Mouse (Mus musculus) MEL (cell line): ENCODE measurements around the gene Itpk1. TPM values are rescaled to one million over a fixed set of nuclear protein-coding genes. Genes with fewer than 3 reads are reported as not detected.

Source experiments
- DNase-seq: peaks from one replicate; pipeline ENCODE4 v3.0.0; 2011; ENCODE audit warnings: low read depth, low spot score
- H3K27ac ChIP-seq: 2 replicates; pipeline ENCODE4 v1.5.1; 2012; ENCODE audit warnings: low read depth, mild to moderate bottlenecking, control low read depth, low read length, moderate library complexity; ENCODE audit not compliant: control insufficient read depth
- H3K27me3 ChIP-seq, 2 experiments: fragments of 150-350 bp in 1 of 2; sonication (generic) in 1 of 2; 2 replicates each; pipeline ENCODE4 v1.6.1; 2012; ENCODE audit warnings: low read length in 2 of 2, mild to moderate bottlenecking in 2 of 2, improper control_type of control experiment in 1 of 2, moderate library complexity in 1 of 2; ENCODE audit not compliant: insufficient read depth in 2 of 2, control insufficient read depth in 1 of 2
- H3K36me3 ChIP-seq, 2 experiments: 2 replicates each; pipeline ENCODE4 v1.6.1; 2012 to 2014; ENCODE audit warnings: low read length in 2 of 2, improper control_type of control experiment in 1 of 2, inconsistent platforms in 1 of 2, mild to moderate bottlenecking in 1 of 2; ENCODE audit not compliant: insufficient read depth in 2 of 2, control insufficient read depth in 1 of 2
- H3K4me1 ChIP-seq, 2 experiments: fragments of 150-350 bp in 1 of 2; sonication (generic) in 1 of 2; 2 replicates each; pipeline ENCODE4 v1.6.1; 2012; ENCODE audit warnings: low read length in 2 of 2, improper control_type of control experiment in 1 of 2, mild to moderate bottlenecking in 1 of 2; ENCODE audit not compliant: insufficient read depth in 2 of 2, control insufficient read depth in 1 of 2
- H3K4me3 ChIP-seq, 2 experiments: fragments of 150-350 bp in 1 of 2; sonication (generic) in 1 of 2; 2 replicates each; pipeline ENCODE4 v1.5.1; 2012; ENCODE audit warnings: low read depth in 2 of 2, low read length in 2 of 2, mild to moderate bottlenecking in 2 of 2, moderate library complexity in 2 of 2, control low read depth in 1 of 2, improper control_type of control experiment in 1 of 2; ENCODE audit not compliant: control insufficient read depth in 1 of 2, insufficient read depth in 1 of 2
- H3K79me2 ChIP-seq: 2 replicates; pipeline ENCODE4 v1.6.1; 2012; ENCODE audit warnings: mild to moderate bottlenecking, low read length, moderate library complexity; ENCODE audit not compliant: control insufficient read depth, poor library complexity, insufficient read depth
- H3K9ac ChIP-seq: 2 replicates; pipeline ENCODE4 v1.6.1; 2012; ENCODE audit warnings: low read depth, mild to moderate bottlenecking, control low read depth, low read length, moderate library complexity; ENCODE audit not compliant: control insufficient read depth, poor library complexity, severe bottlenecking
- H3K9me3 ChIP-seq: fragments of 150-350 bp; sonication (generic); replicated peaks from 2 replicates; pipeline ENCODE4 v1.6.1; 2012; ENCODE audit warnings: mild to moderate bottlenecking, low read length, improper control_type of control experiment, moderate library complexity; ENCODE audit not compliant: insufficient read depth
- BHLHE40 ChIP-seq: IDR thresholded peaks from 2 replicates; pipeline ENCODE4 v1.6.1; 2012; ENCODE audit warnings: low read depth, mild to moderate bottlenecking, inconsistent platforms, low read length, improper control_type of control experiment, borderline replicate concordance
- CTCF ChIP-seq, 3 experiments: IDR thresholded peaks in 2 of 3; conservative IDR thresholded peaks in 1 of 3; 2 replicates each; pipeline ENCODE4 v1.5.1; 2011 to 2012; ENCODE audit warnings: low read length in 3 of 3, low read depth in 2 of 3, mild to moderate bottlenecking in 2 of 3, improper control_type of control experiment in 1 of 3, inconsistent platforms in 1 of 3, mixed read lengths in 1 of 3, moderate library complexity in 1 of 3; ENCODE audit not compliant: control insufficient read depth in 1 of 3, insufficient read depth in 1 of 3, poor library complexity in 1 of 3, severe bottlenecking in 1 of 3
- E2F4 ChIP-seq: IDR thresholded peaks from 2 replicates; pipeline ENCODE4 v1.6.1; 2011; ENCODE audit warnings: low read depth, low read length, improper control_type of control experiment, borderline replicate concordance
- ELF1 ChIP-seq: IDR thresholded peaks from 2 replicates; pipeline ENCODE4 v1.6.1; 2014; ENCODE audit warnings: low read depth, mild to moderate bottlenecking, inconsistent platforms, low read length, improper control_type of control experiment, moderate library complexity
- EP300 ChIP-seq, 2 experiments: IDR thresholded peaks; 2 replicates each; pipeline ENCODE4 v1.6.1; 2011; ENCODE audit warnings: improper control_type of control experiment in 2 of 2, low read length in 2 of 2, low read depth in 1 of 2, mild to moderate bottlenecking in 1 of 2
- ETS1 ChIP-seq: IDR thresholded peaks from 2 replicates; pipeline ENCODE4 v1.6.1; 2012; ENCODE audit warnings: low read depth, mild to moderate bottlenecking, inconsistent platforms, low read length, improper control_type of control experiment, moderate library complexity
- GATA1 ChIP-seq: IDR thresholded peaks from 2 replicates; pipeline ENCODE4 v1.6.1; 2011; ENCODE audit warnings: low read depth, low read length, improper control_type of control experiment
- JUND ChIP-seq: IDR thresholded peaks from 2 replicates; pipeline ENCODE4 v1.6.1; 2011; ENCODE audit warnings: low read depth, mild to moderate bottlenecking, improper control_type of control experiment, low read length
- KAT2A ChIP-seq: conservative IDR thresholded peaks from 2 replicates; pipeline ENCODE4 v1.6.1; 2012; ENCODE audit warnings: low read depth, low read length, improper control_type of control experiment, inconsistent platforms
- MAFK ChIP-seq: IDR thresholded peaks from 2 replicates; pipeline ENCODE4 v1.6.1; 2011; ENCODE audit warnings: low read depth, mild to moderate bottlenecking, low read length, improper control_type of control experiment, borderline replicate concordance
- MAX ChIP-seq: IDR thresholded peaks from 2 replicates; pipeline ENCODE4 v1.6.1; 2011; ENCODE audit warnings: low read length, improper control_type of control experiment
- MAZ ChIP-seq: IDR thresholded peaks from 2 replicates; pipeline ENCODE4 v1.6.1; 2012; ENCODE audit warnings: low read depth, mild to moderate bottlenecking, inconsistent platforms, low read length, improper control_type of control experiment
- MXI1 ChIP-seq: IDR thresholded peaks from 2 replicates; pipeline ENCODE4 v1.6.1; 2011; ENCODE audit warnings: mild to moderate bottlenecking, low read depth, low read length, improper control_type of control experiment
- MYC ChIP-seq: IDR thresholded peaks from 2 replicates; pipeline ENCODE4 v1.6.1; 2011; ENCODE audit warnings: low read depth, mild to moderate bottlenecking, low read length, improper control_type of control experiment, moderate library complexity
- NRF1 ChIP-seq: IDR thresholded peaks from 2 replicates; pipeline ENCODE4 v1.6.1; 2014; ENCODE audit warnings: low read depth, mild to moderate bottlenecking, inconsistent platforms, low read length, improper control_type of control experiment, moderate library complexity; ENCODE audit not compliant: poor library complexity, insufficient read depth, severe bottlenecking
- POLR2A ChIP-seq, 2 experiments: IDR thresholded peaks; 2 replicates each; pipeline ENCODE4 v1.6.1; 2011 to 2012; ENCODE audit warnings: low read length in 2 of 2, mild to moderate bottlenecking in 2 of 2, control low read depth in 1 of 2, improper control_type of control experiment in 1 of 2, low read depth in 1 of 2, moderate library complexity in 1 of 2; ENCODE audit not compliant: control insufficient read depth in 1 of 2, insufficient read depth in 1 of 2, poor library complexity in 1 of 2
- POLR2AphosphoS5 ChIP-seq: IDR thresholded peaks from 2 replicates; pipeline ENCODE4 v1.6.1; 2012; ENCODE audit warnings: low read depth, borderline replicate concordance, mild to moderate bottlenecking, inconsistent platforms, low read length, moderate library complexity, mixed read lengths
- RAD21 ChIP-seq: IDR thresholded peaks from 2 replicates; pipeline ENCODE4 v1.6.1; 2011; ENCODE audit warnings: mild to moderate bottlenecking, low read depth, low read length, improper control_type of control experiment
- SIN3A ChIP-seq: IDR thresholded peaks from 2 replicates; pipeline ENCODE4 v1.6.1; 2012; ENCODE audit warnings: low read length, improper control_type of control experiment, inconsistent platforms
- SMC3 ChIP-seq: IDR thresholded peaks from 2 replicates; pipeline ENCODE4 v1.6.1; 2011; ENCODE audit warnings: low read depth, low read length, improper control_type of control experiment
- TAL1 ChIP-seq: IDR thresholded peaks from 2 replicates; pipeline ENCODE4 v1.6.1; 2012; ENCODE audit warnings: mild to moderate bottlenecking, inconsistent platforms, low read length, moderate library complexity, mixed read lengths
- TBP ChIP-seq: IDR thresholded peaks from 2 replicates; pipeline ENCODE4 v1.8.0; 2011; ENCODE audit warnings: low read depth, low read length, improper control_type of control experiment
- UBTF ChIP-seq: IDR thresholded peaks from 2 replicates; pipeline ENCODE4 v1.6.1; 2012; ENCODE audit warnings: low read depth, mild to moderate bottlenecking, inconsistent platforms, low read length, improper control_type of control experiment, moderate library complexity, borderline replicate concordance; ENCODE audit not compliant: insufficient read depth
- ZC3H11A ChIP-seq: IDR thresholded peaks from 2 replicates; pipeline ENCODE4 v1.6.1; 2012; ENCODE audit warnings: low read depth, mild to moderate bottlenecking, inconsistent platforms, low read length, improper control_type of control experiment
- ZNF384 ChIP-seq: IDR thresholded peaks from 2 replicates; pipeline ENCODE4 v1.6.1; 2012; ENCODE audit warnings: low read depth, mild to moderate bottlenecking, inconsistent platforms, low read length, improper control_type of control experiment
- polyA plus RNA-seq, 2 experiments: library from polyadenylated mRNA; stranded (reverse) in 1 of 2; unstranded in 1 of 2; fragments of >175 nt in 1 of 2; fragments of >200 nt in 1 of 2; gene quantifications; 2 replicates each; pipeline versions ENCODE4 v1.2.1 to v1.2.4; 2012; ENCODE audit warnings: low replicate concordance in 2 of 2, low read depth in 1 of 2; ENCODE audit not compliant: insufficient read length in 2 of 2, insufficient read depth in 1 of 2, missing spikeins in 1 of 2
- total RNA-seq: library from RNA; depleted of rRNA; stranded (reverse); fragments of 300-350 nt; gene quantifications from 2 replicates; pipeline ENCODE4 v1.2.3, GENCODE M21; 2012

Itpk1 gene
- total and polyA plus RNA-seq, 3 experiments, result 12.0 to 25.7 TPM; not detected in 1

GRCm38 (mm10) chr12:102703441-102703840, 1.3 kb downstream of the Itpk1 start:
- Histone ChIP-seq H3K27ac (peak overlapping the region; percentile 66), H3K4me3 (peak overlapping the region; percentile 93 to 98), H3K9ac (peak overlapping the region; percentile 84), H3K27me3 (no peaks in the 10 kb centered on the region), H3K9me3 (no peaks in the 10 kb centered on the region), H3K79me2 (peaks cover 33% of the 10 kb centered on the region), H3K36me3 (peaks cover 0 to 5% of the 10 kb centered on the region in 2 experiments; a peak in 2 of 4 replicates), H3K4me1 (peaks cover 9 to 20% of the 10 kb centered on the region in 2 experiments)
- no peak for DNase-seq
- TF ChIP-seq TBP (0 out of 2 replicates have a peak, but pooled peaks have one; percentile 9), MXI1 (no peak), SIN3A (0 out of 2 replicates have a peak, but pooled peaks have one; percentile 1), ETS1 (no peak), BHLHE40 (no peak)

DNA sequence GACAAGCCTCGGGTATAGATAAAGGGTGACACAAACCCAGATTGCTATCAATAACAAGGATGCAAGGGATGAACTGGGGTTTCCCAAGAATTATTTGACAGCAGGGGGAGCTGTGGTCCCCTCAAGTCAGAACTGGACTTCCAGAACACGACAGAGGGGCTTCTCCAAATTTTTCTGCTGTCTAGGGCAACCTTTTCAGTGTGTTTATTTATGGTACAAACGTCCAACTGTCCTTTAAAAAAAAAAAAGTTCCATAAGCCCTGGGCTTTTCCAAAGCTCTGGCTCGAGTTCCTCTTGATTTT, 1.7 kb downstream of the Itpk1 start:
- H3K79me2 ChIP-seq, result peaks cover 33% of the 10 kb centered on the region
- H3K36me3 ChIP-seq, result peaks cover 0 to 5% of the 10 kb centered on the region in 2 experiments; a peak in 2 of 4 replicates
- TF ChIP-seq ZC3H11A (no peak), KAT2A (no peak), UBTF (no peak), CTCF (IDR thresholded peaks at IDR 0.05 in 2 of 3, conservative IDR thresholded peaks at IDR 0.05 in 1 of 3; ENCODE audit: control insufficient read depth in 1 of 3, insufficient read depth in 1 of 3, low read depth in 2 of 3, low read length in 3 of 3, poor library complexity in 1 of 3, severe bottlenecking in 1 of 3) (peak; percentile 43 to 61 (median 46); a peak in 5 of 6 replicates), MAFK (no peak), MAZ (peak; percentile 44; the same call in 1 of the 2 replicates), SMC3 (peak; percentile 18; the same call in 1 of the 2 replicates), EP300 (IDR thresholded peaks at IDR 0.05; ENCODE audit: low read depth in 1 of 2, low read length in 2 of 2) (no peak), ZNF384 (no peak), MAX (no peak), E2F4 (no peak), NRF1 (no peak), POLR2A (IDR thresholded peaks at IDR 0.05; ENCODE audit: control insufficient read depth in 1 of 2, insufficient read depth in 1 of 2, low read depth in 1 of 2, low read length in 2 of 2, poor library complexity in 1 of 2) (no peak), SIN3A (no peak), TBP (no peak), TAL1 (no peak), BHLHE40 (no peak), ELF1 (no peak), POLR2AphosphoS5 (no peak), JUND (no peak), GATA1 (peak; percentile 45; the same call in 1 of the 2 replicates), MYC (no peak), RAD21 (no peak)
- no peak for DNase-seq
- peaks cover 9 to 20% of the 10 kb centered on the region in 2 experiments for H3K4me1 ChIP-seq
- H3K27ac ChIP-seq, result peak overlapping the region; percentile 66
- H3K9ac ChIP-seq, result peak overlapping the region; percentile 84
- no peaks in the 10 kb centered on the region for H3K27me3 ChIP-seq
- peak overlapping the region; percentile 93 to 98 for H3K4me3 ChIP-seq
- no peaks in the 10 kb centered on the region for H3K9me3 ChIP-seq
